Mouse (Mus musculus) embryonic facial prominence, embryonic 15.5 days (tissue): ENCODE data around the gene Slc25a54. TPM values are rescaled to one million over a fixed set of nuclear protein-coding genes. Genes with fewer than 3 reads are reported as not detected.
A peak's percentile ranks its signal among the peaks of the same experiment; 100 is the strongest.

ENCODE experiments used
- ATAC-seq: fragments of 200-750 bp; cut with Nextera tagmentation; 2 replicates; pipeline ENCODE4 v1.8.0; 2017; ENCODE audit warnings: low read depth, moderate TSS enrichment; ENCODE audit not compliant: insufficient number of reproducible peaks, low FRiP score, low TSS enrichment
- H3K27ac ChIP-seq: fragments of 300-500 bp; sonication (generic); replicated peaks from 2 replicates; pipeline ENCODE4 v1.5.1; 2015; ENCODE audit warnings: mild to moderate bottlenecking, inconsistent platforms
- H3K27me3 ChIP-seq: fragments of 300-500 bp; sonication (generic); 2 replicates; pipeline ENCODE4 v1.6.1; 2015; ENCODE audit warnings: inconsistent platforms
- H3K36me3 ChIP-seq: fragments of 300-500 bp; sonication (generic); 2 replicates; pipeline ENCODE4 v1.6.1; 2015; ENCODE audit warnings: mild to moderate bottlenecking, inconsistent platforms
- H3K4me1 ChIP-seq: fragments of 300-500 bp; sonication (generic); 2 replicates; pipeline ENCODE4 v1.6.1; 2015; ENCODE audit warnings: inconsistent platforms
- H3K4me2 ChIP-seq: fragments of 300-500 bp; sonication (generic); replicated peaks from 2 replicates; pipeline ENCODE4 v1.6.1; 2015; ENCODE audit warnings: mild to moderate bottlenecking, inconsistent platforms
- H3K4me3 ChIP-seq: fragments of 300-500 bp; sonication (generic); replicated peaks from 2 replicates; pipeline ENCODE4 v1.5.1; 2015; ENCODE audit warnings: mild to moderate bottlenecking, inconsistent platforms
- H3K9ac ChIP-seq: fragments of 300-500 bp; sonication (generic); 2 replicates; pipeline ENCODE4 v1.6.1; 2015; ENCODE audit warnings: inconsistent platforms
- H3K9me3 ChIP-seq: fragments of 300-500 bp; sonication (generic); replicated peaks from 2 replicates; pipeline ENCODE4 v1.6.1; 2016; ENCODE audit warnings: inconsistent platforms
- whole genome bisulfite sequencing: fragments of 180-500 bp; shearing (Covaris S2); methylation state at CpG from one replicate; pipeline ENCODE4 v1.1.7; 2015; 5-methylcytosine and 5-hydroxymethylcytosine counted together
- polyA plus RNA-seq: library from polyadenylated mRNA; unstranded; fragments of >200 nt; fragmentation: Nextera tagmentation; extraction: Ambion mirVana; gene quantifications from 2 replicates; pipeline ENCODE4 v1.2.1, GENCODE M21; 2015

The Slc25a54 gene
- polyA plus RNA-seq, 1 experiment from 2014 or later, result not detected

DNA sequence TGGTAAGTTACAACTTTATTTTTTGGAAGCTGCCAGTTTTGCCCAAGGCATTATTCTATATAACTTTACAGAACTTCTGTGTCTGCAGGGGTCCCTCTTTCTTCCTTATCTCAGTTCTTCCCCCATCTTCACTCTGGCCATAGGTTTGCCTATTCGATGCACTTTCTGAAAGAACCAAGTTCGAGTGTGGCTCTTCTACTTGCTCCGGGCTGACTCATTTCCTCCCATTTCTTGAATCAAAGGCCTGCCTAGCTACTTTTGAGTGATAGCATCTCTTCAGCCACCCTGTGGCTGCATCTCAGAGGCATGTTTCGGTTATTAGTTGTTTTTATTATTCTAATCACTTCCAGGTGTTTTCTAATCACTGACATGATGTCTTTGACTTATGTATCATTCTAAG lies 43.8 kb downstream of the Slc25a54 start:
- 0 out of 2 replicates have a peak overlapping the region, but pooled peaks have one; percentile 68 for H3K9ac ChIP-seq
- peak overlapping the region; percentile 66 for H3K4me3 ChIP-seq
- peaks cover 22% of the 10 kb centered on the region for H3K4me1 ChIP-seq
- WGBS, result 14% methylated on average over 4 of the region's 4 CpGs
- H3K4me2 ChIP-seq, result peak overlapping the region; percentile 57
- H3K9me3 ChIP-seq, result no peaks in the 10 kb centered on the region
- peaks cover 3% of the 10 kb centered on the region; the same call in 1 of the 2 replicates for H3K36me3 ChIP-seq
- H3K27me3 ChIP-seq, result no peaks in the 10 kb centered on the region
- peak overlapping the region; percentile 88; the same call in 1 of the 2 replicates for H3K27ac ChIP-seq
- no peak for ATAC-seq

DNA sequence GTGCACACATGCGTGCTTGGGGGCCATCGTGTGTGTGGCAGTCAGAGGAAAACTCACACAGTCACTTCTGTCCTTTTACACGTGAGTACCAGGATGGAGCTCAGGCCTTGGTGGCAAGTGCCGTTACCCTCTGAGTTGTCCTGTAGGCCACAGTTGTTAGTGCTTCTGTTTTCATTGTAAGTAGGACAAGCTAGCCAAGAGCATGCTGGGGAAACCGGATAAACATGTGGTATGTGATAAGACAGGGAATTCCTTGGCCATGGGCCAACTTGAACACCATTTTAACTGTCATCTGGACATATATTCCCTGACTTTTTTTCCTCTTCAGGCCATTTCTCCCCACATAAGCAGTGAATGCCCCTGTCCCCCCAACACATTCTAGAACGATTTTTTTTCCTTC lies 45.3 kb downstream of the Slc25a54 start:
- ATAC-seq, result no peak
- 76% methylated on average over 6 of the region's 6 CpGs for WGBS

DNA sequence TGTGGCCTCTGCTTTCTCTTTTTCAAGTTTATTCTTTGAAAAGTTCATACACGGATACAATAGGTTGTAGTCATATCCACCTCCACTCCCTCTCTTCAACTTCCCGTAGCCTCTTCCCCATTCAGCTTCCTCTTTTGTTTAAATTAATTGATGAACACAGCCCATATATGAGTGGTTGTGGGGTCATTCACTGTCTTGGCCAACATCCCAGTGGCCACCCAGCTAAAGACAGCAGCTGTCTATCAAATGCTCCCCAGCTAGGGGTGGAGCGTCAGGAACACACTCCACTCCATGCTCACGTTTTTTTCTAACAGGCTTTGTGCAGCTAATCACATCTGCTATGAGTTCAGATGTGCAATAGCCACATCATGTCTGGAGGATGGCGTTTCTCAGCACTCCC lies 49.5 kb downstream of the Slc25a54 start:
- no peak overlapping the region for H3K4me2 ChIP-seq
- H3K9me3 ChIP-seq, result peaks cover 9% of the 10 kb centered on the region; the same call in 1 of the 2 replicates
- H3K9ac ChIP-seq, result no peak overlapping the region
- no peaks in the 10 kb centered on the region for H3K27me3 ChIP-seq
- H3K4me1 ChIP-seq, result 0 out of 2 replicates have a peak, but pooled peaks cover 7% of the 10 kb centered on the region
- 67% methylated on average over 5 of the region's 5 CpGs for WGBS
- H3K4me3 ChIP-seq, result no peak overlapping the region
- no peak for ATAC-seq
- H3K27ac ChIP-seq, result no peak overlapping the region
- H3K36me3 ChIP-seq, result peaks cover 30% of the 10 kb centered on the region

More for the DNA sequence above, 45.3 kb downstream of the Slc25a54 start:
- no peak overlapping the region for H3K4me2 ChIP-seq
- H3K9ac ChIP-seq, result no peak overlapping the region
- no peaks in the 10 kb centered on the region for H3K27me3 ChIP-seq
- H3K9me3 ChIP-seq, result no peaks in the 10 kb centered on the region
- H3K36me3 ChIP-seq, result peaks cover 3% of the 10 kb centered on the region; the same call in 1 of the 2 replicates
- no peak overlapping the region for H3K4me3 ChIP-seq
- peaks cover 22% of the 10 kb centered on the region for H3K4me1 ChIP-seq
- no peak overlapping the region for H3K27ac ChIP-seq

DNA sequence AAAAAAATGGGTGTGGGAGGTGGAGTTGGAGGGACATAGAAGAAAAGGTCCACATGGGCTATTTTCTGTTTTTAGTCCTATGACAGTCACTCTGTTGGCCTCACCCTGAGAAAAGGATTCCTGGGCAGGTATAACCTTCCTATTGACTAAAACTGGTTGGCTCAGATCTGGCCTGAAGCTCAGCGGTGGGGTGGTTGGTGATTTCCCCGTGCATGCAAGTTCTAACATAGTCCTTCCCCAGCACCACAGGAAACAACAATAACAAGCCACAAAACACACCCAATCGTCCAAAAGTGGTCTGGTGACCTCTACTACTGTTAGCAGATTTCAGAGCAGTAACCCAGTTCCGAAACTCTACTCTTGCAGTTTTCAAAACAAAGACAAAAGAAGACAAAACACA lies 52.7 kb downstream of the Slc25a54 start:
- H3K4me1 ChIP-seq, result no peaks in the 10 kb centered on the region
- H3K36me3 ChIP-seq, result peaks cover 34% of the 10 kb centered on the region
- 89% methylated on average over 4 of the region's 4 CpGs for WGBS

DNA sequence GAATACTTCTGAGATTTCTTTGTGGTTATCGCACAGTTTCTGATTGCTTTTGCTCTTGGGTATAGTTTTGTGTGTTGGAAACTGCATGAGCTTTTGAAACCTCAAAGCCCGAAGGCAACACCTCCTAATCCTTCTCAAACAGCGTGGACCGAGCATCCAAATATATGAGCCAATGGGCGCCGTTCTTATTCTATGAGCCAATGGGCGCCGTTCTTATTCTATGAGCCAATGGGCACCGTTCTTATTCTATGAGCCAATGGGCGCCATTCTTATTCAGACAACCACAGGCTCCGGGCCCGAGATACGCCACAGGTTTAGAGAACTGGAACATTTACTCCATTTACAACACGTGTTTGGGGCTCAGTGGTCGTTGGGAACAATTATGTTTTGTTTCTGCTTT lies 53.8 kb downstream of the Slc25a54 start:
- H3K27ac ChIP-seq, result no peak overlapping the region
- H3K4me3 ChIP-seq, result no peak overlapping the region
- H3K9ac ChIP-seq, result no peak overlapping the region
- H3K4me1 ChIP-seq, result no peaks in the 10 kb centered on the region
- no peaks in the 10 kb centered on the region for H3K27me3 ChIP-seq
- H3K9me3 ChIP-seq, result peaks cover 9% of the 10 kb centered on the region; the same call in 1 of the 2 replicates
- no peak for ATAC-seq
- no peak overlapping the region for H3K4me2 ChIP-seq
- WGBS, result 92% methylated on average over 15 of the region's 15 CpGs
- peaks cover 34% of the 10 kb centered on the region for H3K36me3 ChIP-seq

More for the DNA sequence above, 52.7 kb downstream of the Slc25a54 start:
- H3K4me2 ChIP-seq, result no peak overlapping the region
- peaks cover 9% of the 10 kb centered on the region; the same call in 1 of the 2 replicates for H3K9me3 ChIP-seq
- no peak overlapping the region for H3K4me3 ChIP-seq
- no peak overlapping the region for H3K27ac ChIP-seq
- H3K9ac ChIP-seq, result no peak overlapping the region
- H3K27me3 ChIP-seq, result no peaks in the 10 kb centered on the region
- no peak for ATAC-seq

DNA sequence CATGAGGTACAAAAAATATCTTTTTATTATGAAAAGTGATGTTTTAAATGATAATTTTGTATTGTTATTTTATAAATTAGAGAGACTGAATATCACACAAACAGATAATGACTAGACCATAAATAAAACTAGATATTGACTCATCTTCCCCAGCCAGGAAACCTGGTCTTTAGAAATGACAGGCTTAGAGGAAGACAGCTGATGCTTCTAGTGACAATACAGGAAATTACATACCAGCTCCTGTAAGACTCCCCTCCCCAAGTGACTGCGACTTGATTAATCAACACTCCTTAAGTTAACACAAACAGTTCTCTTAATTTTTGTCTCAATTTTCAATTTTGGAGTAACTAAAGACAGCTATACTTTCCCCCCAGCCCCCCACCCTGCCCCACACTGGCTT lies 55.1 kb downstream of the Slc25a54 start:
- H3K4me2 ChIP-seq, result no peak overlapping the region
- peaks cover 9% of the 10 kb centered on the region; the same call in 1 of the 2 replicates for H3K9me3 ChIP-seq
- no peak overlapping the region for H3K4me3 ChIP-seq
- H3K27ac ChIP-seq, result no peak overlapping the region
- no peaks in the 10 kb centered on the region for H3K4me1 ChIP-seq
- H3K27me3 ChIP-seq, result no peaks in the 10 kb centered on the region
- no peak for ATAC-seq
- H3K36me3 ChIP-seq, result peaks cover 34% of the 10 kb centered on the region
- no peak overlapping the region for H3K9ac ChIP-seq
- 85% methylated on average over 1 of the region's 1 CpGs for WGBS

DNA sequence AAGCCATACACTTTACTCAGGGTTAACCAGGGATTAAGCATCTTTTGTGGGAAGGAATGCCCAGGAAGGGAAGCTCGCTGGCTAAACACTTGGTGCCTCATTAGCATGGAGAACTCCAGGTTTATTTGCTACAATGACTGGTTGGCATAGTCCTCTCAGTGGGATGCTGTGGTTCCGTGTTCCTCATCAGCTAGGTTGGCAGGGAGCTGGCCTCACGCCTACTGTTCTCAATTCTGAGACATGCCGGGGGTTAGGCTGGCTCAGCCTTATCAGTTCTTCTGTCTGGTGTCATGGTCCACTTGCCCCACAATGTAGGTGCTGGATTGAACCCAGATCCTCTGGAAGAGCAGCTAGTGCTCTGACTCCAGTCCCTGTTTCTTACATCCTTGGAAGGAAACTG lies 72.3 kb downstream of the Slc25a54 start:
- H3K9ac ChIP-seq, result no peak overlapping the region
- H3K4me1 ChIP-seq, result peaks cover 5% of the 10 kb centered on the region
- no peaks in the 10 kb centered on the region for H3K36me3 ChIP-seq
- H3K4me3 ChIP-seq, result no peak overlapping the region
- no peaks in the 10 kb centered on the region for H3K9me3 ChIP-seq
- 71% methylated on average over 4 of the region's 4 CpGs for WGBS
- no peak overlapping the region for H3K27ac ChIP-seq
- ATAC-seq, result no peak
- H3K27me3 ChIP-seq, result no peaks in the 10 kb centered on the region
- no peak overlapping the region for H3K4me2 ChIP-seq

DNA sequence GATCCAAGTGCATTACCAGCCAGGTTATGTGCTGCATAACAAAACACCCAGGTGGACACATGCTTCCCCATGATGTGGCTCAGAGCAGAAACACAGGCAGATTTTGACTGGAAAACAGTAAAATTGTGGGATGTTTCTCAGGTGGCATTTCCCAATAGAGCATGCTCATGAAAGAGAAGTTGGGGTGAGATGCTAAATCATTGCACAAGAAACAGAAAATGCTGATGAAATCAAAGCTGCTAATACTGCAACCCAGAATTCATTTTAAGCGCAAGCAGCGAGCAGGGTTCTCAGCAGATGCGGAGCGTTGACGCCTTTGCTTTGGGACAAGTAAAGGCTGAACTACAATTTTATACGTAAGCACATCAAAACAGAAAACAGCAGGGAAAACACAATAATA lies 73.1 kb downstream of the Slc25a54 start:
- peaks cover 10% of the 10 kb centered on the region for H3K4me1 ChIP-seq
- H3K36me3 ChIP-seq, result no peaks in the 10 kb centered on the region
- no peaks in the 10 kb centered on the region for H3K27me3 ChIP-seq
- no peak overlapping the region for H3K4me2 ChIP-seq
- no peak overlapping the region for H3K4me3 ChIP-seq
- H3K9ac ChIP-seq, result no peak overlapping the region
- no peak for ATAC-seq
- H3K27ac ChIP-seq, result no peak overlapping the region
- no peaks in the 10 kb centered on the region for H3K9me3 ChIP-seq
- WGBS, result 94% methylated on average over 6 of the region's 6 CpGs

DNA sequence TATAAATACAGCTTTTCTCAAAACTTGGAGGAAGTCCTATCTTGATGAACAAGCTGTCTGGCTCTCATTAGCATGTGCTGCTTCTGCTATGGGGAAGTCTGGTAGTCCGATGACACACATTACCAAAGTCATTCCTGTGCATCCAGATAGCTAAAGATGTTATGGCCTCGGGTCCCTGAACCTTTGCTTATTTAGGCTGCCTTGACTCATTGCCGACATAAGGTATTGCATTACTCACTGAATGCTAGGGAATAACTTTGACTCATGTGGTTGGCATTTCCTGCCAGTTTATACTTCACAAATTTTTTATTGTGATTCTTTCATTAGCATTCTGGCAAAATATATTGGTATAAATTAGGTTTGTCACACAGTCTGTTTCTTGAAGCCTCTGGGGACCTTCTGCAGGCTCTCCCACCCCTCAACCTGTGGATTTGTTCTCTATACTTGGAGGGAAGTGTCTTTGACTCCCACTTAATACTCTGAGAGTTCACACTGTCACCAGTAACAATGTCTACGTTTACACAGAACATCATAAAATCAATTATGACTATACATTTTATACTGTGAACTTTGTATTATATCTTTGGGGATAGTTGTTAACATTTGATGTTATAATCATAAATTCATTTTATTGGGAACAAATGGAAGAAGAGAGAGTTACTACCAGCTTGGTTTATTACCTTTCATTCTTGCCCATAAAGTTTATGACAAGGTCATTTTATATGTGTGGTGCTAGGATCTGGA lies 75.8 kb downstream of the Slc25a54 start:
- WGBS, result 53% methylated on average over 4 of the region's 4 CpGs
- peaks cover 10% of the 10 kb centered on the region for H3K4me1 ChIP-seq
- no peak overlapping the region for H3K4me2 ChIP-seq
- ATAC-seq, result no peak
- H3K36me3 ChIP-seq, result peaks cover 25% of the 10 kb centered on the region
- H3K9me3 ChIP-seq, result no peaks in the 10 kb centered on the region
- H3K27me3 ChIP-seq, result no peaks in the 10 kb centered on the region
- no peak overlapping the region for H3K27ac ChIP-seq
- no peak overlapping the region for H3K4me3 ChIP-seq
- no peak overlapping the region for H3K9ac ChIP-seq

DNA sequence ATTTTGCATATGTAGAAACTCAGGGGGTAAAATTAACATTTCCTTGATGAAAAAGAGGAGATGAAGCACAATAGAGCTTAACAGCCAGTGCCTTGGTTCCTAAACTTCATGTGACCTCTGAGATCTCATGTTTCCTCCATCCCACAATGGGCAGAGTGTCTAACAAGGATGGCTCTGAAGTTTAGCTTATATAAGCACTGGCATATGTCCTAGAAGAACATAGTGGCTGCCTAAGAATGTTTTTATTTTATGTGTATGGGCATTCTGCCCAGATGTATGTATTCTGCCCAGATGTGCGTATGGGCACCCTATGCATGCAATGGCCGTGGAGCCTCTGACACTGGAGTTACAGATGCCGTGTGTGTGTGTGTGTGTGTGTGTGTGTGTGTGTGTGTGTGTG lies 77.2 kb downstream of the Slc25a54 start:
- Histone ChIP-seq H3K9me3 (no peaks in the 10 kb centered on the region), H3K4me2 (no peak overlapping the region), H3K27me3 (no peaks in the 10 kb centered on the region), H3K36me3 (peaks cover 31% of the 10 kb centered on the region), H3K9ac (no peak overlapping the region), H3K4me3 (no peak overlapping the region), H3K4me1 (peaks cover 10% of the 10 kb centered on the region), H3K27ac (0 out of 2 replicates have a peak overlapping the region, but pooled peaks have one; percentile 39)
- whole genome bisulfite sequencing, result 18% methylated on average over 3 of the region's 3 CpGs
- peak; percentile 84 for ATAC-seq

DNA sequence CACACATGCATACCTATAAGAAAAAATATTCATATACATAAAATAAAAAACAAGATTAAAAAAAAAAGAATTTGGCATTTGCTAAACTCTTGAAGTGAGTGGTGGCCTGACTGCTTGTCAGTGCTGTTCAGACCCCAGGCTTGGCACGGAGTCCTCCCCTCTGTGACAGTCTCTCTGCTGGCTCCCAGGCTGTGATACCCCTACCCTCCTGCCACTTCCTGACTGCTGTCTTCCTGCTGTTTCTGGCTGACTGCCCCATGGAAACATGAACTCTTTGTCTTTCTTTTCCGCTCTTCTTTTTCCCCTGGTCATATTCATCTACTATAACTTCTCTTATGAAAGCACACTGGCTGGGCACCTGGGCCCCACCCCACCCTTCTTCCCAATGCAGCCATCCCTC lies 83.8 kb downstream of the Slc25a54 start:
- no peak for ATAC-seq
- H3K9me3 ChIP-seq, result no peaks in the 10 kb centered on the region
- no peaks in the 10 kb centered on the region for H3K4me1 ChIP-seq
- no peaks in the 10 kb centered on the region for H3K27me3 ChIP-seq
- WGBS, result 90% methylated on average over 2 of the region's 2 CpGs
- no peak overlapping the region for H3K27ac ChIP-seq
- peaks cover 43% of the 10 kb centered on the region for H3K36me3 ChIP-seq
- no peak overlapping the region for H3K4me2 ChIP-seq
- H3K9ac ChIP-seq, result no peak overlapping the region
- no peak overlapping the region for H3K4me3 ChIP-seq

DNA sequence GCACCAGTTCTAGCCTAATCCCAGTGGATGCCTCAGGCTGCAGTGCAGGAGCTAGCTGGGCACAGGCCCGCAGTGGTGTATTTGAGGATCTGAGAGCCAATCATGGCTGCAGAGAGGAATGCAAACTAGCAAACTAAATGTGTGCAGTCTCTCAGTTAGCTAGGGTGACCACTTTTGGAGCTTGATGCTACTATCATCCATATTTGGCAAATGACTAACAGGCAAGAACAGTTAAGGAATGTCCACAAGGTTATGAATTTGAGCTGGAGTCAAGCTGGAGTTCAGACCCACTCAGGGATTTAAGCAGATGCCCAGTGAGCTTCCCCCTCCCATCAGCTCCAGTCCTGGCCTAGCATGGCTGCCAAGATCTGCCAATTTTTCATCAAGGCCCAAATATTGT lies 84.4 kb downstream of the Slc25a54 start:
- ATAC-seq, result no peak
- no peak overlapping the region for H3K27ac ChIP-seq
- H3K27me3 ChIP-seq, result no peaks in the 10 kb centered on the region
- no peaks in the 10 kb centered on the region for H3K4me1 ChIP-seq
- H3K36me3 ChIP-seq, result peaks cover 38% of the 10 kb centered on the region
- H3K9ac ChIP-seq, result no peak overlapping the region
- no peak overlapping the region for H3K4me2 ChIP-seq
- H3K4me3 ChIP-seq, result no peak overlapping the region
- 77% methylated on average over 1 of the region's 1 CpGs for WGBS
- no peaks in the 10 kb centered on the region for H3K9me3 ChIP-seq
